Mouse (Mus musculus): ENCODE measurements around the gene L3mbtl2. TPM values are rescaled to one million over a fixed set of nuclear protein-coding genes. Genes with fewer than 3 reads are reported as not detected.
"Not testable (repeated sequence)": the region's sequence is repeated elsewhere in the genome, so short reads cannot be mapped to it uniquely, and the experiment has no call there.

Gene L3mbtl2
- polyA plus RNA-seq, 1 experiment from 2014 or later: 23.5 TPM

- Histone ChIP-seq H3K4me1 (peaks cover 19% of the 10 kb centered on the region), H3K27me3 (peaks cover 43% of the 10 kb centered on the region), H3K9ac (peak overlapping the region; percentile 87), H3K4me3 (peak overlapping the region; percentile 69), H3K9me3 (no peaks in the 10 kb centered on the region), H3K4me2 (replicated peaks) (peak overlapping the region; percentile 94), H3K27ac (peak overlapping the region; percentile 11; the same call in 1 of the 2 replicates), H3K36me3 (no peaks in the 10 kb centered on the region; the same call in 1 of the 2 replicates)
- WGBS: under 1% methylated on average over 88 of the region's 107 CpGs
- peak; percentile 82 for ATAC-seq (ENCODE audit: low FRiP score, low read depth)
Measured at GRCm38 (mm10) chr15:81693967-81694881, 30.5 kb downstream of the L3mbtl2 start.

- peaks cover 19% of the 10 kb centered on the region for H3K4me1 ChIP-seq
- no peak for ATAC-seq (ENCODE audit: low FRiP score, low read depth)
- H3K27ac ChIP-seq: no peak overlapping the region
- H3K9me3 ChIP-seq: no peaks in the 10 kb centered on the region
- H3K36me3 ChIP-seq: no peaks in the 10 kb centered on the region; the same call in 1 of the 2 replicates
- peak overlapping the region; percentile 87 for H3K9ac ChIP-seq
- peaks cover 43% of the 10 kb centered on the region for H3K27me3 ChIP-seq
- H3K4me2 ChIP-seq (replicated peaks): peak overlapping the region; percentile 94
- 26% methylated on average over 17 of the region's 19 CpGs for WGBS
- H3K4me3 ChIP-seq: peak overlapping the region; percentile 69
Measured at GRCm38 (mm10) chr15:81694891-81695290, 31.2 kb downstream of the L3mbtl2 start.

GRCm38 (mm10) chr15:81697175-81697574 lies 33.5 kb downstream of the L3mbtl2 start, which contains the start of gene Chadl:
Gene Chadl, minus strand, starts transcription at chr15:81697287.
- peak within 1 kb of the TSS; percentile 53 for H3K9ac ChIP-seq
- H3K27me3 ChIP-seq: peaks cover 35% of the 10 kb centered on the region
- peaks cover 19% of the 10 kb centered on the region for H3K4me1 ChIP-seq
- WGBS: 50% methylated on average over 7 of the region's 7 CpGs
- H3K4me3 ChIP-seq: peak within 1 kb of the TSS; percentile 34
- peak within 1 kb of the TSS; percentile 50 for H3K4me2 ChIP-seq (replicated peaks)
- peak within 1 kb of the TSS; percentile 84 for H3K27ac ChIP-seq
- H3K9me3 ChIP-seq: no peaks in the 10 kb centered on the region
- no peaks in the 10 kb centered on the region; the same call in 1 of the 2 replicates for H3K36me3 ChIP-seq
- ATAC-seq (ENCODE audit: low FRiP score, low read depth): peak; percentile 49; the same call in 1 of the 2 replicates

- ATAC-seq (ENCODE audit: low FRiP score, low read depth): no peak
- peaks cover 29% of the 10 kb centered on the region for H3K27me3 ChIP-seq
- H3K9me3 ChIP-seq: no peaks in the 10 kb centered on the region
- H3K27ac ChIP-seq: peak overlapping the region; percentile 84; the same call in 1 of the 2 replicates
- 42% methylated on average over 3 of the region's 3 CpGs for WGBS
- 0 out of 2 replicates have a peak overlapping the region, but pooled peaks have one; percentile 34 for H3K4me3 ChIP-seq
- H3K4me1 ChIP-seq: peaks cover 16% of the 10 kb centered on the region
- H3K4me2 ChIP-seq (replicated peaks): peak overlapping the region; percentile 50; the same call in 1 of the 2 replicates
- peaks cover under 1% of the 10 kb centered on the region; the same call in 1 of the 2 replicates for H3K36me3 ChIP-seq
- H3K9ac ChIP-seq: peak overlapping the region; percentile 53; the same call in 1 of the 2 replicates
Measured at GRCm38 (mm10) chr15:81697847-81698246, 34.2 kb downstream of the L3mbtl2 start.

- H3K36me3 ChIP-seq: peaks cover 8% of the 10 kb centered on the region
- H3K4me3 ChIP-seq: no peak overlapping the region
- no peak for ATAC-seq (ENCODE audit: low FRiP score, low read depth)
- no peak overlapping the region for H3K4me2 ChIP-seq (replicated peaks)
- H3K4me1 ChIP-seq: peaks cover 10% of the 10 kb centered on the region
- H3K27me3 ChIP-seq: peaks cover 22% of the 10 kb centered on the region
- H3K9ac ChIP-seq: no peak overlapping the region
- no peaks in the 10 kb centered on the region for H3K9me3 ChIP-seq
- 83% methylated on average over 2 of the region's 2 CpGs for WGBS
- H3K27ac ChIP-seq: no peak overlapping the region
Measured at GRCm38 (mm10) chr15:81698532-81698931, 34.8 kb downstream of the L3mbtl2 start.

GRCm38 (mm10) chr15:81700161-81700560 lies 36.5 kb downstream of the L3mbtl2 start:
- ATAC-seq (ENCODE audit: low FRiP score, low read depth): no peak
- Histone ChIP-seq H3K4me1 (no peaks in the 10 kb centered on the region), H3K9ac (no peak overlapping the region), H3K4me2 (replicated peaks) (no peak overlapping the region), H3K4me3 (no peak overlapping the region), H3K9me3 (no peaks in the 10 kb centered on the region), H3K27ac (no peak overlapping the region), H3K36me3 (peaks cover 24% of the 10 kb centered on the region), H3K27me3 (peaks cover 7% of the 10 kb centered on the region)
- WGBS: 61% methylated on average over 2 of the region's 2 CpGs

- no peak overlapping the region for H3K9ac ChIP-seq
- H3K9me3 ChIP-seq: no peaks in the 10 kb centered on the region
- H3K4me1 ChIP-seq: no peaks in the 10 kb centered on the region
- H3K4me3 ChIP-seq: no peak overlapping the region
- H3K36me3 ChIP-seq: peaks cover 28% of the 10 kb centered on the region
- peaks cover 6% of the 10 kb centered on the region for H3K27me3 ChIP-seq
- ATAC-seq (ENCODE audit: low FRiP score, low read depth): no peak
- H3K4me2 ChIP-seq (replicated peaks): no peak overlapping the region
- 86% methylated on average over 8 of the region's 8 CpGs for WGBS
- H3K27ac ChIP-seq: no peak overlapping the region
Measured at GRCm38 (mm10) chr15:81700601-81701000, 36.9 kb downstream of the L3mbtl2 start.

GRCm38 (mm10) chr15:81701350-81701749 lies 37.7 kb downstream of the L3mbtl2 start:
- not testable (repeated sequence) for H3K27me3 ChIP-seq; H3K4me1 ChIP-seq; H3K9ac ChIP-seq; H3K27ac ChIP-seq; H3K4me3 ChIP-seq; H3K9me3 ChIP-seq; ATAC-seq (ENCODE audit: low FRiP score, low read depth); H3K4me2 ChIP-seq (replicated peaks)
- whole genome bisulfite sequencing: 74% methylated on average over 4 of the region's 4 CpGs
- H3K36me3 ChIP-seq: peaks cover 36% of the 10 kb centered on the region

- H3K4me2 ChIP-seq (replicated peaks): no peak overlapping the region
- H3K9me3 ChIP-seq: no peaks in the 10 kb centered on the region
- no peak for ATAC-seq (ENCODE audit: low FRiP score, low read depth)
- H3K4me3 ChIP-seq: no peak overlapping the region
- no peaks in the 10 kb centered on the region for H3K27me3 ChIP-seq
- H3K4me1 ChIP-seq: no peaks in the 10 kb centered on the region
- no peak overlapping the region for H3K27ac ChIP-seq
- H3K9ac ChIP-seq: no peak overlapping the region
- H3K36me3 ChIP-seq: peaks cover 45% of the 10 kb centered on the region
- 85% methylated on average over 13 of the region's 13 CpGs for WGBS
Measured at GRCm38 (mm10) chr15:81702306-81703093, 38.8 kb downstream of the L3mbtl2 start.

- WGBS: 87% methylated on average over 3 of the region's 3 CpGs
- peaks cover 51% of the 10 kb centered on the region for H3K36me3 ChIP-seq
Measured at GRCm38 (mm10) chr15:81703094-81703489, 39.4 kb downstream of the L3mbtl2 start.

GRCm38 (mm10) chr15:81708991-81709390 lies 45.3 kb downstream of the L3mbtl2 start:
- Histone ChIP-seq H3K4me1 (no peaks in the 10 kb centered on the region), H3K27me3 (no peaks in the 10 kb centered on the region), H3K36me3 (peaks cover 94% of the 10 kb centered on the region), H3K4me3 (no peak overlapping the region), H3K9ac (no peak overlapping the region), H3K9me3 (no peaks in the 10 kb centered on the region), H3K4me2 (replicated peaks) (no peak overlapping the region), H3K27ac (no peak overlapping the region)
- no peak for ATAC-seq (ENCODE audit: low FRiP score, low read depth)
- WGBS: 89% methylated on average over 11 of the region's 11 CpGs

More at GRCm38 (mm10) chr15:81703094-81703489, 39.4 kb downstream of the L3mbtl2 start:
- H3K4me1 ChIP-seq: no peaks in the 10 kb centered on the region
- H3K9me3 ChIP-seq: no peaks in the 10 kb centered on the region
- H3K27ac ChIP-seq: no peak overlapping the region
- no peak overlapping the region for H3K4me3 ChIP-seq
- H3K4me2 ChIP-seq (replicated peaks): no peak overlapping the region
- no peak for ATAC-seq (ENCODE audit: low FRiP score, low read depth)
- H3K27me3 ChIP-seq: no peaks in the 10 kb centered on the region
- no peak overlapping the region for H3K9ac ChIP-seq

- Histone ChIP-seq H3K4me3 (no peak overlapping the region), H3K27me3 (no peaks in the 10 kb centered on the region), H3K4me2 (replicated peaks) (no peak overlapping the region), H3K9ac (no peak overlapping the region), H3K36me3 (peaks cover 89% of the 10 kb centered on the region), H3K27ac (no peak overlapping the region), H3K4me1 (no peaks in the 10 kb centered on the region), H3K9me3 (no peaks in the 10 kb centered on the region)
- 96% methylated on average over 1 of the region's 1 CpGs for WGBS
- ATAC-seq (ENCODE audit: low FRiP score, low read depth): no peak
Measured at GRCm38 (mm10) chr15:81709686-81710085, 46.0 kb downstream of the L3mbtl2 start.

All from limb, embryonic 13.5 days (tissue).